Mouse (Mus musculus): ENCODE results near the gene Ensa.

DNA sequence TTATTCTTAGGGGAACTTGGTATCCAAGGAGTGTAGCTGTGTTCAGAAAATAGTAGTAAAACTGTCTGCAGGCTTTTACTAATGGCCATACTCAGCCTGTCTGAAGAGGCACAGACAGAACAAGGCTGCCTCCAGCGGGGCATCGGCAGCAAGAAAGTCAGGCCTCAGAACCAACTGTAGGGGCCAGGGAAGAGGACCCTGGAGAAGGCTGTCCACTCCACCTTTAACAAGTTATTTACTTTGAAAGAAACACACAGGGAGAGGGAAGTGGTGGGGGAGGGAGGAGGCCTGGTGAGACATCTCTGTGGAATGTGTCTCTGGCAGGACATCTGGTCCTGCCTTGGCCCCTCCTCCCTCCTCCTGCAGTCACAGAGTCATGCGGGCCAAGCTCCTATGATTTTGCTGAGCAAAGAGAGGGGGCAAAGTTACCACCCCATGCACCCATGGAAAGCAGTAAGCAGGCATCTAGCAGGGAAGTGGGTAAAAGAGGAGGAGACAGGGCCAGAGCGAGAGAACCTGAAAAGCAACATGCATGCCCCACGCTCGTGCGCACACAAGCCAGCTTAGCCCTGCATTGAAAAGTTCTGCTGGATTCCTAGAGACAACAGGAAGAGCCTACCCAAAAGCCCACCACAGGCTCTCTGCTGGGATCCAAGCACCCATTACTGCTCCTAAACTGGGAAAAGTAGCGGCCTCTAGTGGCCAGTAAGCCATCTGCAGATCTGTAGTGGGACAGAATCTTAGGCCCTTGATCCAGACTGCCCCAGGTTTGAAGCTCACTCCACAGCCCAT, 50.7 kb downstream of the Ensa start:
- no peak for TF ChIP-seq GATA1 (IDR thresholded peaks at IDR 0.05; ENCODE audit: low read length)
- no peak for TF ChIP-seq TAL1 (IDR thresholded peaks at IDR 0.05; ENCODE audit: low read length)

Data from erythroblast, embryonic 14.5 days (primary cell).